Mouse (Mus musculus) cerebellum, adult 9-11 months (tissue): ENCODE measurements at regions not wholly inside any gene's neighbourhood (a gene's known extent, or its start where the extent isn't known, plus 50 kb on each side); places are given as distances from the start of the nearest gene placed in this dataset.

Source experiments
- DNase-seq: peaks from one replicate; pipeline ENCODE4 v3.0.0; 2022

GRCm38 (mm10) chr1:190500106-190500505, 329.6 kb upstream of the Prox1 start:
- DNase-seq = no peak

- DNase-seq = no peak
These were observed 327.0 kb upstream of the Prox1 start for GRCm38 (mm10) chr1:190497474-190497873.

DNA sequence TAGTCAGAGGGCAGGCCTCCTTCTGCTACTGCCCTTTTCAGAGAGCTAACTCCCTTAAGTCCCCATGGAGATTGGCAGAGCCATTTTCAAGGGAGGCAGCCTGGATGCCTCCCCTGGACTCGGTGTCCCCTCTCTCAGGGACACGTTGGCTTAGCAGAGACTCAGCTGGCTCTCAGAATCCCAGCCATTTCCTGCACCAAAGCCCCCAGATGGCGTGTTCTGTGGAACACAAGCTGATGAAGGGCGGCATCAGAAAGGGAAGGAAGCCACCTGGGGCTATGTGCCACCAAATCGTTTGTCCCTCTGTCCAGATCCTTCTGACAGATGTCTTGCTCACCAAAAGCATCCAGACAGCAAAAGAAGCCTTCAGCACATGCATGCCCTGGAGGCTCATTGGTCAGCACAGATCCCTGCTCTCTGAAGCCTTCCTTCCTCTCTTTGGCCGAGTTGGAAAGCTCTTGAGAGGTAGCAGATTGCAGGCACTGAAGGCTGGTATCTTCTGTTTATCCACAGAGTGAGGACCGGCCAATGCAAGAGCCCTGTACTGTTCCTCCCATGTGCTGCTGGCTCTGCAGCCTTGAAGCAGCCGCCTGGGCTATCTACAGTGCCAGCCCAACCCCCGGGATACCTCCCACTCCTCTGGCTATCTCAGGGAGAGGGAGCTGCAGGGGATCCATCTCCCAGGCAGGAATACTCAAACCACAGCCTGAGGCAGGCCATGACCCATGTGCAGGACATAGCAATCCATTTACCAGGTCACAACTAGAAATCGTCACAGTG, 325.4 kb upstream of the Prox1 start:
- DNase-seq = no peak

DNA sequence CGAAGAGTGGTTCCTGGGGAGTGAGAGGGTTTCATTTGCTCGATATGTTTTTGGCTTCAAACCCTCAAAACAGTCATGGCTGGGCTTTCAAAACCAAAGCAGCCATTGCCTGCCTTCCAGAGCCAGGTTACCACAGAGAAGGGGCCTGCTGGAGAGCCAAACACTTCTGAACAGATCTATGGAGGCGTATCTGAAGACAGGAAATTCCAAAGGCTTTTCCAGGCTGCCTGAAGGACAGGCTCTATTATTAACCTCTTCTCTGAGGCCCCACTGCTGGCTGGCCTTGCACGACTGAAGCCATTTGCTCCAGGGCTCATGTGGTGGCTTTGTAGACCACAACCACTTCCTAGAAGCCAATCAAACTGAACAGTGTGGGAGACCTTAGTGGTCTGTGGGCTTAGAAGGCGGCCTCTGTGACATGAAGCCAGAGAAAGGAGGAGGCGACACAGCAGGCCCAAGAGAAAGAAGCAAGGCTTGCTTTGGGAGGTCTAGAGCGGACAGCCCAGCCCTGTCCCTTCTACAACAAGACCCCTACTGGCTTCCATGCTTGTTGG, 316.1 kb upstream of the Prox1 start:
- DNase-seq = no peak

- DNase-seq = no peak
These were observed 312.9 kb upstream of the Prox1 start for GRCm38 (mm10) chr1:190483366-190483765.

- DNase-seq = no peak
These were observed 310.6 kb upstream of the Prox1 start for GRCm38 (mm10) chr1:190481071-190481470.

- DNase-seq = no peak
These were observed 310.1 kb upstream of the Prox1 start for GRCm38 (mm10) chr1:190480601-190481000.

- DNase-seq = no peak
These were observed 302.2 kb upstream of the Prox1 start for GRCm38 (mm10) chr1:190472761-190473160.

DNA sequence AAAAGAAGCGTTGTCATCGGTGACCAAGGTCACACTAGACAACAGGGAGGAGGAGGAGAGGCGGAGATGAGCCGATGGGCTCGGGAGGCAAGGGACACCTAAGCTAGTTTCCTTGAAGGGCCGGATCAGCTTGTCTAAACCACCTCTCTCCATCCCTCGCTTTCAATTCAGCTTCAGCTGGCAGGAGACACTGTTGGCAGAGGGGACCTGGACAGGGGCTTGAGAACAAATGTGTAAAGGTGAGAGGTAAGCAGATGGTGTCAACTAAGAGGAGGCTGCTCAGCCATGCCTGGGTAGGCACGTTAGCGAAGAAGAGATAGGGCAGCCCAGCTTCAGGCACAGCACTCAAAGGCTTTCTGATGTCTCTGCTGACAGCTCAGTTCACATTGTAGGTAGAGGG, 299.8 kb upstream of the Prox1 start:
- DNase-seq = no peak

- no peak for DNase-seq
These were observed 287.1 kb upstream of the Prox1 start for GRCm38 (mm10) chr1:190457541-190458061.

GRCm38 (mm10) chr1:190453549-190453948, 283.0 kb upstream of the Prox1 start:
- no peak for DNase-seq

- no peak for DNase-seq
These were observed 281.8 kb upstream of the Prox1 start for GRCm38 (mm10) chr1:190452115-190452842.

- no peak for DNase-seq
These were observed 277.7 kb upstream of the Prox1 start for GRCm38 (mm10) chr1:190448263-190448662.

GRCm38 (mm10) chr1:190447253-190447652, 276.7 kb upstream of the Prox1 start:
- DNase-seq = no peak

DNA sequence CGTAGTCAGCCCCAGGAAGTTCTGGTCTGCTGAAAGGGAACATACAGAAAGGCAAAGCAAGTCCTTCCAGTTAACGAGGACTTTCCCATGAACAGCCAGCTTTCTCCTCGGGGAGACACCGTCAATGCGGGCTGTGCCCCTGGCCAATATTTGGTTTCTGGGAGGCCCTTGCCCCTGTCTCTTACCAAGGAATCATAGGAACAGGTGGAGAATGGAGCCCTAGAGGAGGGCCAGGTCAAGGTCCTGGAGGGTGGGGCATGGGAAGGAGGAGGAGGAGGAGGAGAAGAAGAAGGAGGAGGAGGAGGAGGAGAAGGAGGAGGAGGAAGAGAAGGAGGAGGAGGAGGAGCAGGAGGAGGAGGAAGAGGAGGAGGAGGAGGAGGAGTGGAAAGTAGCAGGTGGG, 276.2 kb upstream of the Prox1 start:
- DNase-seq = no peak

DNA sequence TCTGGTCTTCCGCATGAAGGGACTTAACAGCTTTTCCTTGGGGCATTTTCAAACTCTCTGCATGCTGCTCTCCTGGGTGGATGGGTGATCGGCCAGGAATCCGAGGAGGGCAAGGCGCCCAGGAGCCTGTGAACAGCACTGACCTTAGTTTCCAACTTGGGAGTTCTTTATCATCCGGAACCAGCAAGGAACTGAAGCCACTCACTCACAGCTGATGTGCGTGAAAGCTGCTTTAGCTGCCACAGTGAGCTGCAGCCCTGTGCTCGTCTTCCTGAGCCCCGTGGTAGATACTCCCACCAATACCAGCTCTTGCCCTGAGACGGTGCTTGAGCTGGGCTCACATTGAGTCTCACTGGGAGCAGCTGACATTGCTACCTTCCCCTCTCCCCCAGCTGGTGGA, 273.9 kb upstream of the Prox1 start:
- no peak for DNase-seq

GRCm38 (mm10) chr1:190443234-190443633, 272.7 kb upstream of the Prox1 start:
- DNase-seq = no peak

DNA sequence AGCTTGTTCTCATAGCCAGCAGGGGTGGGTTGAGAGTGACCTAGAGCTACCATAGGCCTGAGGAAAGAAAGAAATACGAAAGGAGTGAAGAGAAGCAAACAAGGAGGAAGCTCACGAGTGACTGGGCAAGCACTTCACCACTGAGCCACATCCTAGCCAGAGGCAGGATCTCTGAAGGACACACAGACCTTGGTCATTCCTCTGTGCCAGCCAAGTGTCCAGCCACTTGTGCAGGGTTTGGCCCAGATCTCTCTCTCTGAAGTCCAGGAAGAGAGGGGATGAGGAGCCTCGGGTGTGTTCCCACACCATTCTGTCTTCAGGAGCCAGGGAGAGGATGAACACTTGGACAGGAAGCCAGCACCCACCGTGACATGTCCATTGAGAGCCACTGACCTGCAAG, 271.7 kb upstream of the Prox1 start:
- no peak for DNase-seq

DNA sequence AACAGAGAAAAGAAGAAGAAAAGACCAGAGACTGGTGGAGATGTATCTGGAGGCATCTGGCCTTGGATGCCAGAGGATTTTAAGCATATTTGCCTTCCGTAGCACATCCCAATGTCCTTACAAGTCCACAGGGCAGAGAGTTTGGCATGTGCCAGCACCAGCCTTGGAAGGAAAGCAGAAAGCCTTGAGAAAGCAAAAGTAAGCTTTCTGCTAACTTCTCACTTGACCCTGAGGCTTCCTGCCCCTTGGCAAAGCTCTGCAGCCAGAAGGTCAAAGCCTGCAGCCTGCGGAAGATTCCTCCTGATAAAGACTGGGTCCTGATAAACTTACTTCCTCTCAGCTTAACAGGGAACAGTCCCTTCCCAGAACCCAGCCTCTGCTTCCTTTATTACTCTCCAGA, 268.3 kb upstream of the Prox1 start:
- no peak for DNase-seq

DNA sequence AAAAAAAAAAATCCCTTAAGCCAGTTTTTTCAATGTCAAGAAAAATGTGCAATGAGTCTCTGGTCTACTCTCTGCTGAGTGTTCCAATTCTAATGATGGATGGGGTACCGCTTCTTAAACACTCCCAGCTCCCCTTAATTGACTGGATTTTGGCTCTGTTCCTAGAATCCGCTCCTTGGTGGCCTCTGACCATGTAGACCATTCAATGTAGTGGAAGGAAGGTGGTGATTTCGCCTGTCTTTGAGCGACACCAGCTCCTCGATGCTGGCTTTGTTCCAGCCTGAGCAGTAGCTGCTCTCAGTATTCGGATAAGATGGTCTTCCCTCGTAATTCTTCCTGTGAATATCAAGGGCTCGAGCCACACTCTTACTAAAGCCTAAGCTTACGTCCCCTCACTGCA, 252.4 kb upstream of the Prox1 start:
- DNase-seq = no peak

GRCm38 (mm10) chr1:190419709-190420108, 249.2 kb upstream of the Prox1 start:
- no peak for DNase-seq

- no peak for DNase-seq
These were observed 246.8 kb upstream of the Prox1 start for GRCm38 (mm10) chr1:190417326-190417725.

DNA sequence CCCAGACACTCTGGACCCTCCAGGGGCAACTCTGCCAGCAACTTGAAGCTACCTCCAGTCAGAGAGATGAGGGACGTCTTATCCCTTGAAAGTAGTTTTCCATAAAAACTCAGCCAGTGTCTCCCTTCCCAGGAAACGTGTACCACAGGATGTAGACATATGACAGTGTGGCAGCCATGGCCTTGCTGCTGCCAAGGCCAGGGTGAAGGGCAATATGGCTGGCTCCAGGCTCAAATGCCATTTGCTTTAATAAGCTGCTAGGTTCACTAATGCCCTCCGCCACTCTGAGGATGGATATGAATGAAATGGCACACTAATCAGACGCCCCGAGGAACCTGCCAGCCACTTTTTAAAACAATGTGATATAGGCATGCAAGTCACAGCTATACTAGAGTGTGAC, 241.2 kb upstream of the Prox1 start:
- DNase-seq = no peak

- DNase-seq = no peak
These were observed 232.8 kb upstream of the Prox1 start for GRCm38 (mm10) chr1:190403335-190403734.
